Mouse (Mus musculus): ENCODE measurements at regions not wholly inside any gene's neighbourhood (a gene's known extent, or its start where the extent isn't known, plus 50 kb on each side); places are given as distances from the start of the nearest gene placed in this dataset.

DNA sequence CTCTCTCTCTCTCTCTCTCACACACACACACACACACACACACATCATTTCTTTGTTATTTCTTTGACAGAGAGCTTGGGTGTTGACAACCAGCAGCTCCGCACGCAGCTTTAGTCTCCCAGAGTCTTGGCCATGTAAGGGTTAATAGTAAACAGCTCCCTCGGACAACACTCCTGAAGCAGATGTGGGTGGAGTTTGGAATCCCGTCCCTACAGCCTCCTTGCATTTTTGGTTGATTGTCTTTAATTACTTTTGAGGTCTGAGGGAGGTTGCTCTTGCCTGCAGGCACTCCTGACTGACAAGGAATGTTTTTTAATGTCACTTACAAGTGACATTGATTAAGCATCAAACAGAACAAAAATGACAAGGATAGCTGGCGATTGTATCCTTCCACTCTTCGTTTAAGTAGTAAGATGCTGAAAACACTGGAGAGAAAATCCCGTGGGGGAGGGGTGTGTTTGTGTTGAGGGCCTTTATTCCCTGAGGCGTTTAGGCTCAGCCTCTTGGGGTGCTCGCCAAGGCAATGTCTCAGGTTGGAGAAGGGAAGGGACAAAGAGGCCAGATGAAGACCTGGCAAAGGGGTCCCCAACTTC is 184.1 kb downstream of the Tfap2c start:
- TF ChIP-seq EP300 (IDR thresholded peaks at IDR 0.05; ENCODE audit: insufficient read depth, low read depth, low read length) = no peak
- no peak for TF ChIP-seq CTCF (IDR thresholded peaks at IDR 0.05)
- TF ChIP-seq POLR2A (IDR thresholded peaks at IDR 0.05; ENCODE audit: insufficient read depth, low read depth, low read length) = no peak
